Mouse (Mus musculus): Measurements from ENCODE around the gene Pacrg. TPM values are rescaled to one million over a fixed set of nuclear protein-coding genes. Genes with fewer than 3 reads are reported as not detected.

Gene Pacrg
- total and polyA plus RNA-seq, 3 experiments = not detected

GRCm38 (mm10) chr17:10617656-10618055 is 222.5 kb downstream of the Pacrg start:
- no peak for DNase-seq (ENCODE audit: low read depth, low spot score)
- TF ChIP-seq EP300 (IDR thresholded peaks at IDR 0.05; ENCODE audit: low read depth in 1 of 2, low read length in 2 of 2) = no peak
- no peak for TF ChIP-seq MEF2A (IDR thresholded peaks at IDR 0.05; ENCODE audit: extremely low read depth, insufficient replicate concordance, low read depth, low read length, poor library complexity, severe bottlenecking)
- no peak for TF ChIP-seq SMC3 (IDR thresholded peaks at IDR 0.05; ENCODE audit: low read depth, low read length)
- no peak for TF ChIP-seq ZKSCAN1 (IDR thresholded peaks at IDR 0.05; ENCODE audit: low read depth, low read length)
- no peak for TF ChIP-seq ZMIZ1 (IDR thresholded peaks at IDR 0.05; ENCODE audit: low read depth, low read length)
- no peak for TF ChIP-seq SIN3A (IDR thresholded peaks at IDR 0.05; ENCODE audit: low read length)
- TF ChIP-seq E2F4 (IDR thresholded peaks at IDR 0.05; ENCODE audit: borderline replicate concordance, low read depth, low read length) = no peak
- TF ChIP-seq UBTF (IDR thresholded peaks at IDR 0.05; ENCODE audit: borderline replicate concordance, insufficient read depth, low read depth, low read length) = no peak
- TF ChIP-seq POLR2AphosphoS2 (IDR thresholded peaks at IDR 0.05; ENCODE audit: low read length) = no peak
- TF ChIP-seq POLR2A (IDR thresholded peaks at IDR 0.05; ENCODE audit: control insufficient read depth in 1 of 2, insufficient read depth in 1 of 2, low read depth in 1 of 2, low read length in 2 of 2, poor library complexity in 1 of 2) = no peak

GRCm38 (mm10) chr17:10615611-10616010 is 224.5 kb downstream of the Pacrg start:
- H3K9ac ChIP-seq (ENCODE audit: control insufficient read depth, low read depth, low read length, poor library complexity, severe bottlenecking) = no peak overlapping the region
- no peaks in the 10 kb centered on the region for H3K4me1 ChIP-seq (ENCODE audit: control insufficient read depth in 1 of 2, insufficient read depth in 2 of 2, low read length in 2 of 2)
- H3K27me3 ChIP-seq (ENCODE audit: control insufficient read depth in 1 of 2, insufficient read depth in 2 of 2, low read length in 2 of 2) = no peaks in the 10 kb centered on the region
- no peak for TF ChIP-seq JUND (IDR thresholded peaks at IDR 0.05; ENCODE audit: low read depth, low read length)
- TF ChIP-seq RAD21 (IDR thresholded peaks at IDR 0.05; ENCODE audit: low read depth, low read length) = no peak
- no peaks in the 10 kb centered on the region for H3K79me2 ChIP-seq (ENCODE audit: control insufficient read depth, insufficient read depth, low read length, poor library complexity)
- no peaks in the 10 kb centered on the region for H3K36me3 ChIP-seq (ENCODE audit: control insufficient read depth in 1 of 2, insufficient read depth in 2 of 2, low read length in 2 of 2)
- H3K27ac ChIP-seq (ENCODE audit: control insufficient read depth, low read depth, low read length) = no peak overlapping the region
- DNase-seq (ENCODE audit: low read depth, low spot score) = no peak
- no peak overlapping the region for H3K4me3 ChIP-seq (ENCODE audit: control insufficient read depth in 1 of 2, insufficient read depth in 1 of 2, low read depth in 2 of 2, low read length in 2 of 2)
- H3K9me3 ChIP-seq (replicated peaks; ENCODE audit: insufficient read depth, low read length) = no peaks in the 10 kb centered on the region

More at GRCm38 (mm10) chr17:10617656-10618055, 222.5 kb downstream of the Pacrg start:
- no peaks in the 10 kb centered on the region for H3K36me3 ChIP-seq (ENCODE audit: control insufficient read depth in 1 of 2, insufficient read depth in 2 of 2, low read length in 2 of 2)
- H3K4me3 ChIP-seq (ENCODE audit: control insufficient read depth in 1 of 2, insufficient read depth in 1 of 2, low read depth in 2 of 2, low read length in 2 of 2) = no peak overlapping the region
- H3K27me3 ChIP-seq (ENCODE audit: control insufficient read depth in 1 of 2, insufficient read depth in 2 of 2, low read length in 2 of 2) = no peaks in the 10 kb centered on the region
- H3K27ac ChIP-seq (ENCODE audit: control insufficient read depth, low read depth, low read length) = no peak overlapping the region
- H3K9ac ChIP-seq (ENCODE audit: control insufficient read depth, low read depth, low read length, poor library complexity, severe bottlenecking) = no peak overlapping the region
- no peaks in the 10 kb centered on the region for H3K4me1 ChIP-seq (ENCODE audit: control insufficient read depth in 1 of 2, insufficient read depth in 2 of 2, low read length in 2 of 2)
- no peaks in the 10 kb centered on the region for H3K79me2 ChIP-seq (ENCODE audit: control insufficient read depth, insufficient read depth, low read length, poor library complexity)
- no peaks in the 10 kb centered on the region for H3K9me3 ChIP-seq (replicated peaks; ENCODE audit: insufficient read depth, low read length)

GRCm38 (mm10) chr17:10614696-10615095 is 225.4 kb downstream of the Pacrg start:
- H3K9ac ChIP-seq (ENCODE audit: control insufficient read depth, low read depth, low read length, poor library complexity, severe bottlenecking) = no peak overlapping the region
- H3K36me3 ChIP-seq (ENCODE audit: control insufficient read depth in 1 of 2, insufficient read depth in 2 of 2, low read length in 2 of 2) = no peaks in the 10 kb centered on the region
- TF ChIP-seq JUND (IDR thresholded peaks at IDR 0.05; ENCODE audit: low read depth, low read length) = no peak
- no peak for TF ChIP-seq MYB (IDR thresholded peaks at IDR 0.05; ENCODE audit: low read depth, low read length)
- no peak for TF ChIP-seq BHLHE40 (IDR thresholded peaks at IDR 0.05; ENCODE audit: borderline replicate concordance, low read depth, low read length)
- TF ChIP-seq E2F4 (IDR thresholded peaks at IDR 0.05; ENCODE audit: borderline replicate concordance, low read depth, low read length) = no peak
- no peak for TF ChIP-seq TBP (IDR thresholded peaks at IDR 0.05; ENCODE audit: low read depth, low read length)
- TF ChIP-seq TCF12 (IDR thresholded peaks at IDR 0.05; ENCODE audit: low read depth, low read length) = no peak
- no peak for TF ChIP-seq ZNF384 (IDR thresholded peaks at IDR 0.05; ENCODE audit: low read depth, low read length)
- TF ChIP-seq MYC (IDR thresholded peaks at IDR 0.05; ENCODE audit: low read depth, low read length) = no peak
- H3K79me2 ChIP-seq (ENCODE audit: control insufficient read depth, insufficient read depth, low read length, poor library complexity) = no peaks in the 10 kb centered on the region
- no peak for DNase-seq (ENCODE audit: low read depth, low spot score)
- no peaks in the 10 kb centered on the region for H3K4me1 ChIP-seq (ENCODE audit: control insufficient read depth in 1 of 2, insufficient read depth in 2 of 2, low read length in 2 of 2)
- H3K27ac ChIP-seq (ENCODE audit: control insufficient read depth, low read depth, low read length) = no peak overlapping the region
- no peaks in the 10 kb centered on the region for H3K27me3 ChIP-seq (ENCODE audit: control insufficient read depth in 1 of 2, insufficient read depth in 2 of 2, low read length in 2 of 2)
- no peaks in the 10 kb centered on the region for H3K9me3 ChIP-seq (replicated peaks; ENCODE audit: insufficient read depth, low read length)
- no peak overlapping the region for H3K4me3 ChIP-seq (ENCODE audit: control insufficient read depth in 1 of 2, insufficient read depth in 1 of 2, low read depth in 2 of 2, low read length in 2 of 2)

Measured in MEL (cell line).